Mouse (Mus musculus) bone marrow macrophage, adult 2 months (primary cell): ENCODE measurements around the gene Vgll4. TPM values are rescaled to one million over a fixed set of nuclear protein-coding genes. Genes with fewer than 3 reads are reported as not detected.

Source experiments
- H3K27ac ChIP-seq: 2 replicates; pipeline ENCODE4 v1.5.1; 2012; ENCODE audit warnings: low read depth, low read length; ENCODE audit not compliant: insufficient read depth
- H3K4me1 ChIP-seq: 2 replicates; pipeline ENCODE4 v1.6.1; 2012; ENCODE audit warnings: low read length; ENCODE audit not compliant: control insufficient read depth, insufficient read depth
- H3K4me3 ChIP-seq: 2 replicates; pipeline ENCODE4 v1.5.1; 2012; ENCODE audit warnings: mild to moderate bottlenecking, low read length, moderate library complexity; ENCODE audit not compliant: insufficient read depth
- CTCF ChIP-seq: IDR thresholded peaks from 2 replicates; pipeline ENCODE4 v1.5.1; 2012; ENCODE audit warnings: low read depth, mild to moderate bottlenecking, low read length, moderate library complexity
- POLR2A ChIP-seq: IDR thresholded peaks from 2 replicates; pipeline ENCODE4 v1.6.1; 2012; ENCODE audit warnings: mild to moderate bottlenecking, low read depth, low read length, borderline replicate concordance
- polyA plus RNA-seq: library from polyadenylated mRNA; stranded (reverse); fragments of >200 nt; gene quantifications from 2 replicates; pipeline ENCODE4 v1.2.4, GENCODE M21; 2012; ENCODE audit not compliant: missing spikeins, insufficient read depth, insufficient read length

The Vgll4 gene
- polyA plus RNA-seq, 1 experiment: 39.5 TPM

DNA sequence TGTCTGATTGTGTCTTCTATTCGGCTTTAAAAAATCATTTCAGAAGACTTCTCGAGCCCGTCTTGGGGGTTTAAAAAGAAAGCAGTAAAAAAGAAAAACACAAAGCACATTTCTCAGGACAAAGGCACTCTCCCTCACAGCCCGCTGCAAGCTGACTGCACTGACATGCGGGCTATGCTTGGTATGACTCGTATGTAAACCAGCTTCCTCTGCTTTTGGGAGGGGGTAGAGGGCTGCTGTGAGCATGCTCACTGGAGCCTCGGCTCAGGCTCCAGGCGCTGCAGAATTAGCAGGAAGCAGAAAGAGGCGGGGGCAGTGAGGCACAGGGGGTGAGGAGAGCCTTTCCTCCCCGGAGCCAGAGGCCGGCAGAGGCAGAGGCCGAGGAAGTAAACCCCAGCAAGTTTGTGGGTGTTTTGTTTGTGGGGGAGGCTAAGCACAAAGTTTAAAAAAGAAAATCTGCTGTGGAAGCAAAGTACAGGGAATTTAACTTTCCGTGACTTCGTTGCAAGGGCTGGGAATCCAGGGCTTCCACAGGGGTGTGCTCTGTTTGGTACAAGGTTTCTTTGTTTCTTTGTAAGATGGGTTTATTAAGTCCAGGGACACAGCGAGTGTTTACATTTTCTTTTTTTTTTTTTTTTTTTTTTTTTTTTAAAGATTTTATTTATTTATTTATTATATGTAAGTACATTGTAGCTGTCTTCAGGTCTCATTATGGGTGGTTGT, 48.0 kb downstream of the Vgll4 start:
- Histone ChIP-seq H3K4me1 (peaks cover 26% of the 10 kb centered on the region), H3K4me3 (peak overlapping the region; percentile 85), H3K27ac (peak overlapping the region; percentile 81)
- TF ChIP-seq CTCF: no peak
- no peak; the same call in 1 of the 2 replicates for TF ChIP-seq POLR2A

DNA sequence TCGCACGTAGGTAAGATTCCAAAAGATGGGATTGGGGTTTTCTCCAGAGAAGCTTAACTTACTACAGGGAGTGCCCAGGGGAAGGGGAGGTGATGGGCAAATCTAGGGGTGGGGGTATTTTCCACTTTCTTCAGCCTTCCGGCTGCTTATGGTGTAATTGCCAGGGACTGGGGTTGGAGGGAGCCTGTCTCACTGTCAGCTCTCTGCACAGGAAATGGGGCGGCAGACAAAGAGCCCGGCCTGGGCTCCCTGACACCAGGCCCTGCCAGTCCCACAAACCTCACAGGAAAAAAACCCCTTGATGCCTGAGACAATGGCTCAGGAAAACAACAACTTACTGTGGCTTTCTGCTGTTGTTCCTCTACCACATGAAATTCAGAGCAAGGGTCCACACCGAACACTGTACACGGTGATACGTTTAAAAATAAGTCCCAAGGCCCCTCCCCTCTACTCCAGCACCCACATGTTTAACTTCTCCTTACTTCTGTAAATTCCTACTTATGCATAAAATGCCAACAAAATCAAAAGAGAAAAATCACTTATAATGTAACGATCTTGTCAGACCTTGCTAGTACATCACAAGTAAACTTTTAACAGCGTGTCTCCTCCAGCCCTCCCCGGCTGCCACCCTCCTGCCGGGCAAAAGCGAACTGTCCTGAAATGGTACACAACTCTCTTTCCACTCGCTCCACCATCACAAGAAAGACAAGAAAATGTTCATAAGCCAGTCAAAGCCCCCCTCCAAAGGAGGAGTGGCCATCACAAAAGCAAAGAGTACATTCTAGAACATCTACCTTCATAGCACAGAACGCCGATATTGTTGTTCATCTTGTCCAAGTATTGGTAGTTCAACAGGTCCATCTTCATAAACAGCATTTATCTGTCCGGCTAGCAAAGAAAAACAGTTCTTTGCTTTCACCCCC, 49.0 kb downstream of the Vgll4 start:
- Histone ChIP-seq H3K27ac (peak overlapping the region; percentile 81), H3K4me3 (peak overlapping the region; percentile 85), H3K4me1 (peaks cover 32% of the 10 kb centered on the region)
- TF ChIP-seq POLR2A (0 out of 2 replicates have a peak, but pooled peaks have one; percentile 60), CTCF (0 out of 2 replicates have a peak, but pooled peaks have one; percentile 25)

DNA sequence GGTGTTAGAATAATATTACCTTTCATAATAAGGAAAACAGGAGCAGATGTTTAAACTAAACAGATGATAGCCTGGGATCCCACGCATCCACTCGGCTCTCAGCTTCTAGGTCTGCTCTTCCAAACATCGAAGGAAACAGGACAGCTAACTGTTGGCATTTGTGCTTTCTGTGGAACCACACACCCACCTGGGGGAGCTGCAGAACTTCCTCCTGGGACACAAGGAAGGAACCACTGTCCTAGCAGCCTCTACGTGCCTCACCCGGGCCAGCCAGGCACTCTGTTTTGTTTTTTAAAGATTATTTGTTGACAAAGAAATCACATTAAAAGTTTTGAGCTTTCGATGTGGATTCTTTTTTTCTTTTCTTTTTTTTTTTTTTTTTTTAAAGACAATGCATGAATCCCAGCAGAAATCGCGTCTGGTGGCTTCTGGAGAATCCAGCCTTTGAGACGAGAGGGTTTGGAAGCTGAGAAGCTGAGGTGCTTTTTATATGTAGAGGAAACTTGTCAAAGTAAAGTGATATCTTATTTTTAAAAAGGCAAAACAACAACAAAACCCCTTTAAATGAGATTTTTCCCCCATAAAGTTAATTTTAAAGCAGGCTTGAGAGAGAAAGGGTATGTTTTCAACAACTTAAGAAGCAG, 50.0 kb downstream of the Vgll4 start:
- Histone ChIP-seq H3K4me3 (peak overlapping the region; percentile 85), H3K4me1 (peaks cover 41% of the 10 kb centered on the region), H3K27ac (peak overlapping the region; percentile 81)
- TF ChIP-seq CTCF: peak; percentile 7; the same call in 1 of the 2 replicates
- no peak for TF ChIP-seq POLR2A

DNA sequence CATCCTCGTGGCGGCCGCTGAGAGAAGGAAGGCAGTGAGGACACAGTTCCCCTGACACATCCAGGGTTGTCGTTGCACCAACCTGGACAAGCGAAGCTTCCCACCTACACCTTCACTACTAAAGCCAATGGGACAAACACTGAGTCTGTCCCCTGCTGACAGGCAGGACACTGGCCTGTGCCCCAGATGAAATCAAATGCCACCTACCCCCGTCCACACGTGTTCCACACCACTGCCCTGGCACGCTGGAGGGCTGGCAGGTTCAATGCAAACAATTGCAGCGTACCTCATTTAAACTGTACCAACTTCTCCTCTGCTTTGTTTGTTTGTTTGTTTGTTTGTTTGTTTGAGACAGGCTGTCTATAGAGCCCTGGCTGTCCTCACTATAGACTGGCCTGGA, 50.8 kb downstream of the Vgll4 start:
- no peak for TF ChIP-seq POLR2A
- H3K4me1 ChIP-seq: peaks cover 48% of the 10 kb centered on the region
- 0 out of 2 replicates have a peak overlapping the region, but pooled peaks have one; percentile 85 for H3K4me3 ChIP-seq
- no peak overlapping the region for H3K27ac ChIP-seq

- H3K27ac ChIP-seq: no peak overlapping the region
- H3K4me3 ChIP-seq: no peak overlapping the region
- TF ChIP-seq CTCF: no peak
- TF ChIP-seq POLR2A: no peak
- H3K4me1 ChIP-seq: peaks cover 58% of the 10 kb centered on the region
These were observed 51.8 kb downstream of the Vgll4 start for GRCm38 (mm10) chr6:114917770-114918635.

DNA sequence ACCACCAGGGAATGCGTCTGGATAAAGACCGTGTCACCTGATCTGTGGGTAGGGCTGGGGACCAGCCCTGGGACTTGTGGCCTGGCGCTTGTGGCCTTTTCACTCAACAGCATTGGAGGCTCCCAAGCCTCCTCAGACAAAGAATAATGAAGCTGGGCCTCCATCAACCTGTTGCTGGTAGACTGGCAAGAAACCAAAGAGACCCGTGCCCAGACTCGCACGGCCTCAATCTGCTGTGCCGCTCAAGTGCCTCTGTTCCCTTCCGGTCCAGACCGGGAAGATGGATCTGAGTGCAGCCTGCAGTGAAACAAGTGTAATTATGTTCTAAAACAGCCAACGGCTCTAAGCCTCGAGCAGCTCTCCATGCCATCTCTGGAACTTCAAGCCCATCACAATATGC, 52.7 kb downstream of the Vgll4 start:
- H3K4me3 ChIP-seq: no peak overlapping the region
- peaks cover 63% of the 10 kb centered on the region for H3K4me1 ChIP-seq
- no peak overlapping the region for H3K27ac ChIP-seq
- TF ChIP-seq CTCF (no peak), POLR2A (no peak)

DNA sequence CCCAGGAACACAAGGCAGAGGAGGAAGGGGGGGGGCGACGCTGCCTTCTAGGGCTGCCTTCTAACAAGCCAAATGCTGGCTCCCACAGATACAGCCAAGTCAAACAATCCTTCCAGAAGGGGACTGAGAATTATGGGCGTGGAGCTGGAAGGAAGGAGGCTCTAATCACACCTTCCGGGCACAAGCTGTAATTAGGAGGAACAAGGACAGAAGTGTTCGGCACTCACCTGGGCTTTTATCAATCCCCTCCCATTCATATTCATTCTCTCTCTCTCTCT, 53.1 kb downstream of the Vgll4 start:
- TF ChIP-seq CTCF: no peak
- TF ChIP-seq POLR2A: no peak
- peak overlapping the region; percentile 40 for H3K4me3 ChIP-seq
- peaks cover 63% of the 10 kb centered on the region for H3K4me1 ChIP-seq

DNA sequence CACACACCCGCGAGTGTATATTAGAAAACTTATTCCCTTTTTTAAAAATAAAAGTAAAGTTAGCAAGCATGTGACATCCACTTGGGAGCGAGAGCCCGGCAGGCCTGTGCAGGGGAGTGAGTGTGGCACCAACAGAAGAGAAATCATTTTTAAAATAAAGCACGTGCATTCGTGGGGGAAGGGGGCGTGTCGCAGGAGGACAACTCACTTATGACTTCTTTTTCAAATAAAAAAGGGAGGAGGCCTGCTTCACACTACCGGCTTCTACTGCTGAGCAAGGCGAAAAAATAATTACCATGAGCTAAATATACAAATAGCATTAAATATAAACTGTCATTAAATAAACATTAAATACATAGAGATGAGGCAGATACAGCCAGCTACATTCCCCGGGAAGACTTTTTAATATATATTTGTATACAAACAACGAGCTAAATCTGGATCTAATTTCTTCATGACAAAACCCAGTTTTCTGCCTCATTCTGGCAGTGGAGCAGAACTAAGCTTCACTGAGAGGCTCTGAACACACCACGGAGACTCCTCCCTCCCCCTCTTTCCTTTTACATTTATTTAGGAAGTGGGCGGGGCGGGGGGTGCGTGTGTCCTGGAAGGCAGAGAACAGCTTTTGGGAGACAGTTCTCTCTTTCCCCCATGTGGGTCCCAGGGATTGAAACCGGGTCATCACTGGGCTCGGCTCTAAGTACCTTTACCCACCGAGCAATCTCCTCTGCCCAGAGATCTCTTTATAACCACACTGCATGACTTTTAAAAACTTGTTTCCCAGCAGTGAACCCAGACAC, 53.7 kb downstream of the Vgll4 start:
- peaks cover 63% of the 10 kb centered on the region for H3K4me1 ChIP-seq
- H3K4me3 ChIP-seq: peak overlapping the region; percentile 40
- TF ChIP-seq POLR2A: no peak
- no peak for TF ChIP-seq CTCF
- H3K27ac ChIP-seq: peak overlapping the region; percentile 32; the same call in 1 of the 2 replicates

More for the DNA sequence above, 53.1 kb downstream of the Vgll4 start:
- H3K27ac ChIP-seq: peak overlapping the region; percentile 32; the same call in 1 of the 2 replicates
